Mouse (Mus musculus) neural tube, embryonic 11.5 days (tissue): Measurements from ENCODE around the gene Rin2. TPM values are rescaled to one million over a fixed set of nuclear protein-coding genes. Genes with fewer than 3 reads are reported as not detected.

Experiments
- ATAC-seq: fragments of 200-750 bp; cut with Nextera tagmentation; 2 replicates; pipeline ENCODE4 v1.8.0; 2017; ENCODE audit warnings: moderate number of reproducible peaks, mild to moderate bottlenecking, moderate TSS enrichment, moderate library complexity; ENCODE audit not compliant: insufficient read depth, low FRiP score, low TSS enrichment
- DNase-seq: peaks from one replicate; pipeline ENCODE4 v3.0.0-alpha.2; 2015; ENCODE audit warnings: low spot score
- H3K27ac ChIP-seq: fragments of 300-500 bp; sonication (generic); 2 replicates; pipeline ENCODE4 v1.5.1; 2014; ENCODE audit warnings: low read depth, mild to moderate bottlenecking, low read length
- H3K27me3 ChIP-seq: fragments of 300-500 bp; sonication (generic); 2 replicates; pipeline ENCODE4 v1.6.1; 2014; ENCODE audit warnings: mild to moderate bottlenecking, low read length, mixed read lengths; ENCODE audit not compliant: control insufficient read depth, insufficient read depth
- H3K36me3 ChIP-seq: fragments of 300-500 bp; sonication (generic); 2 replicates; pipeline ENCODE4 v1.6.1; 2014; ENCODE audit warnings: mild to moderate bottlenecking, low read length, moderate library complexity, mixed read lengths; ENCODE audit not compliant: control insufficient read depth, insufficient read depth
- H3K4me1 ChIP-seq: fragments of 300-500 bp; sonication (generic); 2 replicates; pipeline ENCODE4 v1.6.1; 2014; ENCODE audit warnings: low read length, mixed read lengths; ENCODE audit not compliant: control insufficient read depth, insufficient read depth
- H3K4me2 ChIP-seq: fragments of 300-500 bp; sonication (generic); 2 replicates; pipeline ENCODE4 v1.6.1; 2014; ENCODE audit warnings: low read depth, mild to moderate bottlenecking, moderate library complexity
- H3K4me3 ChIP-seq: fragments of 300-500 bp; sonication (generic); 2 replicates; pipeline ENCODE4 v1.5.1; 2014; ENCODE audit warnings: low read depth, low read length
- H3K9ac ChIP-seq: fragments of 300-500 bp; sonication (generic); 2 replicates; pipeline ENCODE4 v1.6.1; 2014; ENCODE audit warnings: mild to moderate bottlenecking, low read length
- H3K9me3 ChIP-seq: fragments of 300-500 bp; sonication (generic); 2 replicates; pipeline ENCODE4 v1.6.1; 2016; ENCODE audit warnings: low read length; ENCODE audit not compliant: control insufficient read depth
- WGBS: fragments of 180-500 bp; shearing (Covaris S2); extraction: QIAGEN DNeasy Blood & Tissue Kit; methylation state at CpG from one replicate; pipeline ENCODE4 v1.1.7; 2014; 5-methylcytosine and 5-hydroxymethylcytosine counted together
- polyA plus RNA-seq: library from polyadenylated mRNA; unstranded; fragments of >200 nt; fragmentation: Nextera tagmentation; extraction: Ambion mirVana; gene quantifications from 2 replicates; pipeline ENCODE4 v1.2.1, GENCODE M21; 2014

The Rin2 gene
- polyA plus RNA-seq, 1 experiment from 2014 or later: 22.0 TPM

GRCm38 (mm10) chr2:145817195-145817594, 142.2 kb downstream of the Rin2 start:
- no peak overlapping the region for H3K9ac ChIP-seq
- no peak overlapping the region for H3K4me3 ChIP-seq
- 76% methylated on average over 5 of the region's 5 CpGs for WGBS
- DNase-seq (no peak), ATAC-seq (no peak)
- H3K27me3 ChIP-seq: no peaks in the 10 kb centered on the region
- no peaks in the 10 kb centered on the region for H3K4me1 ChIP-seq
- H3K9me3 ChIP-seq: peaks cover 10% of the 10 kb centered on the region; the same call in 1 of the 2 replicates
- H3K36me3 ChIP-seq: no peaks in the 10 kb centered on the region
- no peak overlapping the region for H3K27ac ChIP-seq
- H3K4me2 ChIP-seq: no peak overlapping the region

GRCm38 (mm10) chr2:145822013-145822782, 147.2 kb downstream of the Rin2 start:
- Histone ChIP-seq H3K4me2 (no peak overlapping the region), H3K27me3 (no peaks in the 10 kb centered on the region), H3K36me3 (no peaks in the 10 kb centered on the region), H3K4me1 (no peaks in the 10 kb centered on the region), H3K9ac (no peak overlapping the region), H3K4me3 (no peak overlapping the region), H3K9me3 (no peaks in the 10 kb centered on the region), H3K27ac (no peak overlapping the region)
- DNase-seq: no peak
- no peak for ATAC-seq
- WGBS: 83% methylated on average over 15 of the region's 15 CpGs

- ATAC-seq (no peak), DNase-seq (no peak)
- no peak overlapping the region for H3K27ac ChIP-seq
- no peaks in the 10 kb centered on the region for H3K4me1 ChIP-seq
- no peaks in the 10 kb centered on the region for H3K36me3 ChIP-seq
- whole genome bisulfite sequencing: 84% methylated on average over 3 of the region's 3 CpGs
- no peaks in the 10 kb centered on the region for H3K27me3 ChIP-seq
- H3K4me3 ChIP-seq: no peak overlapping the region
- no peak overlapping the region for H3K9ac ChIP-seq
- no peaks in the 10 kb centered on the region for H3K9me3 ChIP-seq
- no peak overlapping the region for H3K4me2 ChIP-seq
Measured at GRCm38 (mm10) chr2:145822783-145823729, 148.0 kb downstream of the Rin2 start.

- H3K36me3 ChIP-seq: no peaks in the 10 kb centered on the region
- H3K9me3 ChIP-seq: no peaks in the 10 kb centered on the region
- H3K4me3 ChIP-seq: no peak overlapping the region
- no peak overlapping the region for H3K9ac ChIP-seq
- H3K27ac ChIP-seq: no peak overlapping the region
- 94% methylated on average over 3 of the region's 3 CpGs for WGBS
- H3K4me2 ChIP-seq: no peak overlapping the region
- no peaks in the 10 kb centered on the region for H3K27me3 ChIP-seq
- DNase-seq (no peak), ATAC-seq (no peak)
- no peaks in the 10 kb centered on the region for H3K4me1 ChIP-seq
Measured at GRCm38 (mm10) chr2:145824749-145825148, 149.7 kb downstream of the Rin2 start.

GRCm38 (mm10) chr2:145825221-145825620, 150.2 kb downstream of the Rin2 start:
- 98% methylated on average over 10 of the region's 10 CpGs for WGBS
- Histone ChIP-seq H3K4me3 (no peak overlapping the region), H3K4me2 (no peak overlapping the region), H3K9me3 (no peaks in the 10 kb centered on the region), H3K36me3 (no peaks in the 10 kb centered on the region), H3K27me3 (no peaks in the 10 kb centered on the region), H3K4me1 (no peaks in the 10 kb centered on the region), H3K27ac (no peak overlapping the region), H3K9ac (no peak overlapping the region)
- no peak for DNase-seq
- ATAC-seq: no peak

- Histone ChIP-seq H3K4me1 (no peaks in the 10 kb centered on the region), H3K27ac (no peak overlapping the region), H3K9me3 (no peaks in the 10 kb centered on the region), H3K27me3 (no peaks in the 10 kb centered on the region), H3K4me3 (no peak overlapping the region), H3K36me3 (no peaks in the 10 kb centered on the region), H3K4me2 (no peak overlapping the region), H3K9ac (no peak overlapping the region)
- WGBS: 74% methylated on average over 2 of the region's 2 CpGs
- ATAC-seq (no peak), DNase-seq (no peak)
Measured at GRCm38 (mm10) chr2:145827930-145828329, 152.9 kb downstream of the Rin2 start.

GRCm38 (mm10) chr2:145828603-145829002, 153.6 kb downstream of the Rin2 start:
- DNase-seq (no peak), ATAC-seq (no peak)
- no peak overlapping the region for H3K4me2 ChIP-seq
- no peak overlapping the region for H3K4me3 ChIP-seq
- H3K9ac ChIP-seq: no peak overlapping the region
- no peaks in the 10 kb centered on the region for H3K9me3 ChIP-seq
- 92% methylated on average over 3 of the region's 3 CpGs for WGBS
- no peak overlapping the region for H3K27ac ChIP-seq
- H3K36me3 ChIP-seq: no peaks in the 10 kb centered on the region
- H3K27me3 ChIP-seq: no peaks in the 10 kb centered on the region
- no peaks in the 10 kb centered on the region for H3K4me1 ChIP-seq

GRCm38 (mm10) chr2:145829231-145829630, 154.2 kb downstream of the Rin2 start:
- WGBS: 84% methylated on average over 4 of the region's 4 CpGs
- Histone ChIP-seq H3K36me3 (no peaks in the 10 kb centered on the region), H3K9ac (no peak overlapping the region), H3K4me2 (no peak overlapping the region), H3K4me3 (no peak overlapping the region), H3K9me3 (no peaks in the 10 kb centered on the region), H3K4me1 (no peaks in the 10 kb centered on the region), H3K27me3 (no peaks in the 10 kb centered on the region), H3K27ac (no peak overlapping the region)
- no peak for ATAC-seq
- DNase-seq: no peak
